Mouse (Mus musculus) ES-E14 (cell line): ENCODE data around the gene Dexi.

Experiments
- HCFC1 ChIP-seq: IDR thresholded peaks from 2 replicates; pipeline ENCODE4 v1.6.1; 2012; ENCODE audit warnings: low read length, inconsistent platforms, borderline replicate concordance; ENCODE audit not compliant: insufficient read depth
- MAFK ChIP-seq: IDR thresholded peaks from 2 replicates; pipeline ENCODE4 v1.6.1; 2014; ENCODE audit warnings: mild to moderate bottlenecking, low read depth, low read length, inconsistent platforms; ENCODE audit not compliant: insufficient read depth
- ZC3H11A ChIP-seq: IDR thresholded peaks from 2 replicates; pipeline ENCODE4 v1.6.1; 2012; ENCODE audit warnings: low read depth, mild to moderate bottlenecking, inconsistent platforms, low read length, borderline replicate concordance
- ZNF384 ChIP-seq: IDR thresholded peaks from 2 replicates; pipeline ENCODE4 v1.6.1; 2012; ENCODE audit warnings: low read depth, low read length, inconsistent platforms

DNA sequence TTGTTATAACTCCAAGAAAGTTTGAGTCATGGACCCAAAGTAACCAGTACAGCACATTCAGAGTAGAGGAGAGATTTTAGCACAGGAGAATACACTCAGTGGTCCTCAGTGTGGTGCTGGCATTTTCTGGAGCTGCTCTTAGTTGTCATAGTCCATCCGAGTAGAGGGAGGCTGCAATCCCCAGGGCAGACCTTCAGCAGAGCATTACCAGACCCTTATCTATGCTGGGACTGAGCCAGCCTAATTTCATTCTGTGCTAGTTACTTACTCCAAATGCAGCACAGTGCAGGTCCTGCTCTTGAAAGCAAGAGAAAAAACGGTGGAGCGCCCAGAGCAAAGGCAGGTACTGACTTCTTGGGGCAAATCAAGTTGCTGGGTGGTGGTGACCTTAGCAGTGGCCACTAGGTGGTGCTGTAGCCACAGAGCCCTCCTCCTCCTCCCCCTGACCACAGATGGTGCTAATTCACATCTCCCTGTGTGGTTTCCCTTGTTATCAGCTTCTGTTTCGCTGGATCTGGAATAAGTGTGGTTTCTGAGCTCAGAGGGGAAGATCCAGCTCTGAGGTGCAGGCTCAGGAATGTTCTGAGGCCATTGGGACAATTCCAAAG, 22.5 kb upstream of the Dexi start:
- no peak for TF ChIP-seq HCFC1
- peak; percentile 77; the same call in 1 of the 2 replicates for TF ChIP-seq ZC3H11A
- no peak for TF ChIP-seq ZNF384
- no peak for TF ChIP-seq MAFK
